Mouse (Mus musculus): ENCODE measurements around the gene Slc16a1.

DNA sequence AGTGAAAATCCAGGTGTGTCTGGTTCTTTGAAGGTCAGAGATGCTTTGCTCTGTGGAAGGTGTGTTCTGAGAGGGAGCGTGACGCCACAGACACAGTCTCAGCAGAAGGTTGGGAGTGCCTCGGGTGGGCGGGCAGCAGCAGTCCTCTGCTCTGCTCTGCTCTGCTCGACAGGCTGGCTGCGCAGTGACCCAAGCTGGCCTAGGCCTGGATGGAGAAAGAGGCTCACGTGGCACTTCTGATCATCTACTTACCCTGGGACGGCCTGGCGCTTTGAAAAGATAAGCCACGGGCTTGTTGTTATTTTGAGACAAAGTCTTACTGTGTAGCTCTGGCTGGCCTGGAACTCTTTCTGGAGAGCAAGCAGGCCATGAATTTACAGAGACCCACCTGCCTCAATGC lies 29.0 kb downstream of the Slc16a1 start:
- TF ChIP-seq GATA1 (IDR thresholded peaks at IDR 0.05; ENCODE audit: low read length) (no peak), TAL1 (IDR thresholded peaks at IDR 0.05; ENCODE audit: low read length) (no peak)
